Mouse (Mus musculus) CH12.LX (cell line): Measurements from ENCODE around the gene Olfr1385.

ENCODE experiments used
- CTCF ChIP-seq, 2 experiments: IDR thresholded peaks in 1 of 2; conservative IDR thresholded peaks in 1 of 2; 2 replicates each; pipeline ENCODE4 v1.5.1; 2011 to 2012; ENCODE audit warnings: low read depth in 2 of 2, low read length in 2 of 2, improper control_type of control experiment in 1 of 2, inconsistent platforms in 1 of 2, mild to moderate bottlenecking in 1 of 2, moderate library complexity in 1 of 2
- EP300 ChIP-seq: IDR thresholded peaks from 2 replicates; pipeline ENCODE4 v1.6.1; 2011; ENCODE audit warnings: low read length, improper control_type of control experiment
- ETS1 ChIP-seq: conservative IDR thresholded peaks from 2 replicates; pipeline ENCODE4 v1.6.1; 2012; ENCODE audit warnings: low read depth, mild to moderate bottlenecking, inconsistent platforms, low read length, improper control_type of control experiment, moderate library complexity
- KAT2A ChIP-seq: IDR thresholded peaks from 2 replicates; pipeline ENCODE4 v1.6.1; 2012; ENCODE audit warnings: low read length, improper control_type of control experiment, inconsistent platforms; ENCODE audit not compliant: insufficient replicate concordance
- MAFK ChIP-seq: IDR thresholded peaks from 2 replicates; pipeline ENCODE4 v1.6.1; 2011; ENCODE audit warnings: low read length, improper control_type of control experiment; ENCODE audit not compliant: insufficient replicate concordance
- MAZ ChIP-seq: IDR thresholded peaks from 2 replicates; pipeline ENCODE4 v1.6.1; 2012; ENCODE audit warnings: low read depth, mild to moderate bottlenecking, inconsistent platforms, low read length, improper control_type of control experiment, moderate library complexity
- POLR2A ChIP-seq: IDR thresholded peaks from 2 replicates; pipeline ENCODE4 v1.6.1; 2011; ENCODE audit warnings: low read depth, mild to moderate bottlenecking, improper control_type of control experiment, low read length
- SMC3 ChIP-seq: IDR thresholded peaks from 2 replicates; pipeline ENCODE4 v1.6.1; 2011; ENCODE audit warnings: low read depth, low read length, improper control_type of control experiment
- TCF12 ChIP-seq: IDR thresholded peaks from 2 replicates; pipeline ENCODE4 v1.6.1; 2014; ENCODE audit warnings: low read depth, mild to moderate bottlenecking, inconsistent platforms, low read length, improper control_type of control experiment
- USF1 ChIP-seq: IDR thresholded peaks from 2 replicates; pipeline ENCODE4 v1.6.1; 2014; ENCODE audit warnings: low read depth, mild to moderate bottlenecking, inconsistent platforms, low read length, improper control_type of control experiment
- ZC3H11A ChIP-seq: IDR thresholded peaks from 2 replicates; pipeline ENCODE4 v1.6.1; 2012; ENCODE audit warnings: low read depth, mild to moderate bottlenecking, inconsistent platforms, low read length, improper control_type of control experiment

DNA sequence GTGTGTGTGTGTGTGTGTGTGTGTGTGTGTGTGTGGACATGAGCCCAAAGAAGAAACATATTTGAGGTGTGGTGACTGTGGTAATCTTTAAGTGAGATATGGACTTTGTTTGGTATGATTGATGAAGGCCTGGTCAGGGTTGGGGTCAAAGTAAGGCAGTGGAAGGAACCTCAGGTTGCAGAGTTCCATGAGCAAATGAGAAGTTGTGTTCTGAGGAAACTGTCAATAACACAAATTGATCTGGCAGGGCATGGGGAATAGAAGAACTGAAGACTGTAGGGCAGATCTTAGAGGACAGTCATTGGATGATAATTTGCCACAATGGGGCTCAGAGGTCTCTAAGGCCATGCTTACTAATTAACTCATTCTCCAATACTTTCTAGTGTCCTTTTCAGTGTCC, 30.5 kb downstream of the Olfr1385 start, which contains the start of gene Olfr1383:
- TF ChIP-seq ZC3H11A: no peak
- TF ChIP-seq MAZ: no peak
- no peak for TF ChIP-seq EP300
- no peak for TF ChIP-seq USF1
- TF ChIP-seq CTCF (conservative IDR thresholded peaks at IDR 0.05 in 1 of 2, IDR thresholded peaks at IDR 0.05 in 1 of 2; ENCODE audit: low read depth in 2 of 2, low read length in 2 of 2): no peak
- no peak for TF ChIP-seq POLR2A
- no peak for TF ChIP-seq TCF12
- TF ChIP-seq ETS1: no peak
- no peak for TF ChIP-seq MAFK
- no peak for TF ChIP-seq KAT2A
- TF ChIP-seq SMC3: no peak
